Mouse (Mus musculus) liver, postnatal 0 days (tissue): ENCODE measurements at regions not wholly inside any gene's neighbourhood (a gene's known extent, or its start where the extent isn't known, plus 50 kb on each side); places are given as distances from the start of the nearest gene placed in this dataset.

Experiments
- ATAC-seq: fragments of 200-750 bp; cut with Nextera tagmentation; 2 replicates; pipeline ENCODE4 v1.8.0; 2017; ENCODE audit warnings: mild to moderate bottlenecking, moderate library complexity
- DNase-seq: peaks from one replicate; pipeline ENCODE4 v3.0.0-alpha.2; 2016
- H3K27ac ChIP-seq: fragments of 300-500 bp; sonication (generic); 2 replicates; pipeline ENCODE4 v1.5.1; 2014; ENCODE audit warnings: antibody characterized with exemption, moderate library complexity, mild to moderate bottlenecking, low read depth
- H3K27me3 ChIP-seq: fragments of 300-500 bp; sonication (generic); 2 replicates; pipeline ENCODE4 v1.6.1; 2014; ENCODE audit warnings: low read length, control low read depth, mixed read lengths; ENCODE audit not compliant: insufficient read depth
- H3K36me3 ChIP-seq: fragments of 300-500 bp; sonication (generic); replicated peaks from 2 replicates; pipeline ENCODE4 v1.6.1; 2014; ENCODE audit warnings: mild to moderate bottlenecking, control low read depth, low read length, moderate library complexity, mixed read lengths; ENCODE audit not compliant: insufficient read depth
- H3K4me1 ChIP-seq: fragments of 300-500 bp; sonication (generic); 2 replicates; pipeline ENCODE4 v1.6.1; 2014; ENCODE audit warnings: antibody characterized with exemption, mild to moderate bottlenecking, control low read depth; ENCODE audit not compliant: insufficient read depth
- H3K4me2 ChIP-seq: fragments of 300-500 bp; sonication (generic); 2 replicates; pipeline ENCODE4 v1.6.1; 2014; ENCODE audit warnings: low read depth, mild to moderate bottlenecking, low read length, moderate library complexity, mixed read lengths
- H3K4me3 ChIP-seq: fragments of 300-500 bp; sonication (generic); 2 replicates; pipeline ENCODE4 v1.5.1; 2014; ENCODE audit warnings: low read depth, low read length
- H3K9ac ChIP-seq: fragments of 300-500 bp; sonication (generic); replicated peaks from 2 replicates; pipeline ENCODE4 v1.6.1; 2014; ENCODE audit warnings: mild to moderate bottlenecking, moderate library complexity
- H3K9me3 ChIP-seq: fragments of 300-500 bp; sonication (generic); 2 replicates; pipeline ENCODE4 v1.6.1; 2016; ENCODE audit warnings: mild to moderate bottlenecking, control low read depth, low read length, mixed read lengths
- CTCF ChIP-seq: sonication (generic); IDR thresholded peaks from 2 replicates; pipeline ENCODE4 v1.5.1; 2016; ENCODE audit warnings: antibody characterized with exemption, low read depth
- EP300 ChIP-seq: IDR thresholded peaks from 2 replicates; pipeline ENCODE4 v1.6.1; 2016; ENCODE audit warnings: antibody characterized with exemption, low read depth, mild to moderate bottlenecking
- WGBS: fragments of 180-500 bp; shearing (Covaris S2); extraction: QIAGEN DNeasy Blood & Tissue Kit; methylation state at CpG from one replicate; pipeline ENCODE4 v1.1.7; 2014; ENCODE audit not compliant: insufficient replicate concordance; 5-methylcytosine and 5-hydroxymethylcytosine counted together

DNA sequence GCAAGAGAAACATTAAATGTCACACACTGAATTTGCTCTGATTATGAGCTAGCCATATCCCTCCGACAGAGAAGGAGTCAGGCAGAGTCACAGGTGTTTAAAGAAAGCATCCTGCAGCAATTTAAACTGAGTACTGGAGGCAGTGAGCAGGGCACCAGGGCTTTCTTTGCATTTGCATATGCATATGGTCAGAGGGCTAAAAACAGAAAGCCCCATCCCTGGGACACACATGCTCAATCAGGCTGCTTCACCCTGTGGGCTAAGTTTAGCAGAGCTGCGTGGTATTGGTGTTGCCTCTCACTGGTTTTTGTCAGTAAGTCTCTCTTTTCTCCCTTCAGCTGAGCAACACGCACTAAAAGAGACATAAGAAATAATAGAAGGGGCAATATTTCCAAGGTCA, 289.9 kb upstream of the Rps6ka3 start:
- H3K27me3 ChIP-seq = peaks cover 15% of the 10 kb centered on the region
- H3K4me2 ChIP-seq = no peak overlapping the region
- no peak overlapping the region for H3K9ac ChIP-seq
- 55% methylated on average over 3 of the region's 3 CpGs for WGBS
- H3K27ac ChIP-seq = no peak overlapping the region
- no peaks in the 10 kb centered on the region for H3K4me1 ChIP-seq
- H3K36me3 ChIP-seq = no peaks in the 10 kb centered on the region
- DNase-seq = no peak
- ATAC-seq = no peak
- H3K4me3 ChIP-seq = no peak overlapping the region
- TF ChIP-seq CTCF (no peak), EP300 (no peak)
- no peaks in the 10 kb centered on the region for H3K9me3 ChIP-seq

DNA sequence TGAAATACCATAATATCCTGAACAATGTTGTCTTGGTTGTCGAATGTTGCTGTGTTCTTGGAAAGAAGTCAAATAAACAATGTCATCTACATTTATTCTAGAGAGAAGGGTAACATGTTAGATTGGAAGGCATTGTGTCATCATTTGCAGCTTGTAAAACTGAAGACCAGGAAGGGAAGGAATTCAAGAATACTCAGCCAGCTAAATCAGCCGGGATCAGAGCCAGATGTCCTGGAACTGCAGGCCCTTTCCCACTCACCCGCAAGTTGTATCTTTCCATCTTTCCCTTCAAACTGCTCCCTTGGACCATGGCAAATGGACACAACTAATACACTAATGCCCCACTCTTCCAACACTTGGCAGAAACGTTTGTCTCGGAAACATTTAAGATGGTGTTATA, 288.7 kb upstream of the Rps6ka3 start:
- no peak for TF ChIP-seq EP300
- no peak for TF ChIP-seq CTCF
- no peak overlapping the region for H3K27ac ChIP-seq
- H3K9me3 ChIP-seq = no peaks in the 10 kb centered on the region
- H3K4me2 ChIP-seq = no peak overlapping the region
- no peaks in the 10 kb centered on the region for H3K36me3 ChIP-seq
- H3K9ac ChIP-seq = no peak overlapping the region
- H3K4me3 ChIP-seq = no peak overlapping the region
- 65% methylated on average over 5 of the region's 5 CpGs for WGBS
- DNase-seq = no peak
- no peak for ATAC-seq
- H3K27me3 ChIP-seq = peaks cover 15% of the 10 kb centered on the region
- no peaks in the 10 kb centered on the region for H3K4me1 ChIP-seq

DNA sequence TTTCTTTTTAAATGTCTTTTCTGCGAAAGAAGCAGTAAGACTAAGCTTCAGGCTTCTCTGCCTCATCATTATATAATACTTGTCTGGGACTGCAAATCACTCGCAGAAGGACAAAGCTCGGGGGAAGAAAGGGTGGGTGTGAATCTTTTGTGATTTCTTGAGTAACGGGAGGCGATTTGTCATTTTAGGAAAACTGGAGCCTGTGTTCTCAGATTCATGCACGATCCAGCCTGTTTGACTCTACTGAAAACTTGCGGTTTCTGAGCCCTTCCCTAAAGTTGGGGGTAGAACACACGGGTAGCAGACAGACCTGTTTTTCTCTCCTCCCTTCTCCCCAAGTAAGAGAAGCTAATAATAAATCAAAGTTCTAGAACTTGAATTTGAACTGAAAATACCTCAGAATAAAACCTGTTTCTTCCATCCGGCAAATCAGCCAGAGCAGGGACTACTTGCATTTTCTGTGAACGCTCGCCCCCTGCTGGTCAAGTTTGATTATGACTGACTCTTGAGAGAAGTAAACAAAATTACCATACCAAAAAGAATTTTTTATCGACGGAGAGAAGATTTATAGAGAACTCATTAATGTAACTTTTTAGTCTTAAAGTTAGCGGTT, 288.2 kb upstream of the Rps6ka3 start:
- H3K4me1 ChIP-seq = no peaks in the 10 kb centered on the region
- no peak overlapping the region for H3K9ac ChIP-seq
- no peaks in the 10 kb centered on the region for H3K36me3 ChIP-seq
- H3K4me3 ChIP-seq = no peak overlapping the region
- no peak for ATAC-seq
- no peak overlapping the region for H3K27ac ChIP-seq
- peak; percentile 65 for TF ChIP-seq CTCF
- TF ChIP-seq EP300 = no peak
- WGBS = 33% methylated on average over 14 of the region's 14 CpGs
- H3K27me3 ChIP-seq = peaks cover 15% of the 10 kb centered on the region
- no peak overlapping the region for H3K4me2 ChIP-seq
- DNase-seq = peak; percentile 58
- H3K9me3 ChIP-seq = no peaks in the 10 kb centered on the region

DNA sequence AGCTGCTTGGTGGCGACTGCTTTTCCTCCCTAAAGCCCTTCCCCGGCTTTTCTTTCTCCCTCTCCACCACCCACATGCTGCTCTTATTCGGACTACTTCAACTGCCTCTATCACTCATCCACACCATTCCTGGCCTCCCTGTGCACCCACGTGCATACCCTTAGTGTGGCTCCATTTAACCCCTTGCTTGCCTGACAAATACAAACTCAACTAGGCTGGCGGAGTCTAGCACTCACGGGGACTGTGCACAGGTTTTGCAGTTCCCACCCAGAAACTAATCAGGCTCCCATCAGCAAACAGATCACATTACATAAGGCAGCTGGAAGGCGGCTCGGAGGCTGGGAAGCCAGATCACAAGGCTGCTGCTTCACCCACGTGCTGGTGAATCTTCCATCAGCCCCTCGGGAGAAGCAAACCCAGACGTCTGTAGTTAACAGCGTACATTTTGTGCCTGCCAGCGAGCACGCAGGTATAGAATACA, 287.0 kb upstream of the Rps6ka3 start:
- H3K4me1 ChIP-seq = no peaks in the 10 kb centered on the region
- H3K36me3 ChIP-seq = no peaks in the 10 kb centered on the region
- 20% methylated on average over 14 of the region's 14 CpGs for WGBS
- ATAC-seq (no peak), DNase-seq (no peak)
- no peaks in the 10 kb centered on the region for H3K9me3 ChIP-seq
- H3K9ac ChIP-seq = no peak overlapping the region
- TF ChIP-seq EP300 (no peak), CTCF (no peak)
- H3K4me2 ChIP-seq = no peak overlapping the region
- H3K4me3 ChIP-seq = no peak overlapping the region
- H3K27me3 ChIP-seq = peaks cover 15% of the 10 kb centered on the region
- H3K27ac ChIP-seq = no peak overlapping the region

DNA sequence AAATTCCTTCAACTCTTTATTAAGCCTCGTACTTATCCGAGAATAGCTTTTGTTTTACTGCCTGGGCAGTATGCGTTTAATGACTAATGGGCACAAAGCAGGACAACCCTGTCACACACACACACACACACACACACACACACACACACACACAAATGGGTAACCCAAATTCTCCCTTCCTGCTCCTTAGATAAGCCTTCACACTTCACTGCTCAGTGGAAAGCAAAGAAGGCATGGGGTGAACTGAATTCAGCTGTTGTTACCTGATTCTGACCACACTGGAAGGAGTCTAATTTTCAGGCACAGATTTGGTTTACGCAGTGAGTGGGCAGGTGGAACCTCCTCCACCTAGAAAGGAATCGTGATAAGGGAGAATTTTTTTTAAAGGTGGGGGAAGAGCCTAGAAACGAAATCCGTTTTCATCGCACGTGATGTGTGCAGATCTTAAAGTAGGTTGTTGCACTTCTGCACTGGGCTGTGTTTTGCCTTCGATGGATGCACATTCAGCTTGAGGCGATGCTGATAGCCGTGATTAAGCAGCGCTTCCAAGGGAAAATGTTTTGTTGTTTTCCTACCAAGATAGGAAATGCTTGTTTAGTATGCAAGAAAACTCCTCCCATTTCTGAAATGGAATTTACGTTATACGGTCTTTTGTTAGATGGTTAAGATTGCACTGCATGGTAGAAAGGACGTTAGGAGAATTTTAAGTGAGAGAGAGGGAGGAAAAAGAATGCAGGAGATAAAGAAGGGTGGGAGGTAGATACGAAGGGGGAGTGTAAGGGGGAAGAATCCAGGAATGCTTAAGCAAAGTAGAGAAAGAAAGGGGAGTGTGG, 286.2 kb upstream of the Rps6ka3 start:
- Histone ChIP-seq H3K4me3 (no peak overlapping the region), H3K9me3 (no peaks in the 10 kb centered on the region), H3K4me1 (no peaks in the 10 kb centered on the region), H3K27me3 (peaks cover 15% of the 10 kb centered on the region), H3K36me3 (no peaks in the 10 kb centered on the region), H3K9ac (no peak overlapping the region), H3K27ac (no peak overlapping the region), H3K4me2 (no peak overlapping the region)
- DNase-seq (no peak), ATAC-seq (no peak)
- WGBS = 40% methylated on average over 17 of the region's 17 CpGs
- no peak for TF ChIP-seq CTCF
- TF ChIP-seq EP300 = no peak

DNA sequence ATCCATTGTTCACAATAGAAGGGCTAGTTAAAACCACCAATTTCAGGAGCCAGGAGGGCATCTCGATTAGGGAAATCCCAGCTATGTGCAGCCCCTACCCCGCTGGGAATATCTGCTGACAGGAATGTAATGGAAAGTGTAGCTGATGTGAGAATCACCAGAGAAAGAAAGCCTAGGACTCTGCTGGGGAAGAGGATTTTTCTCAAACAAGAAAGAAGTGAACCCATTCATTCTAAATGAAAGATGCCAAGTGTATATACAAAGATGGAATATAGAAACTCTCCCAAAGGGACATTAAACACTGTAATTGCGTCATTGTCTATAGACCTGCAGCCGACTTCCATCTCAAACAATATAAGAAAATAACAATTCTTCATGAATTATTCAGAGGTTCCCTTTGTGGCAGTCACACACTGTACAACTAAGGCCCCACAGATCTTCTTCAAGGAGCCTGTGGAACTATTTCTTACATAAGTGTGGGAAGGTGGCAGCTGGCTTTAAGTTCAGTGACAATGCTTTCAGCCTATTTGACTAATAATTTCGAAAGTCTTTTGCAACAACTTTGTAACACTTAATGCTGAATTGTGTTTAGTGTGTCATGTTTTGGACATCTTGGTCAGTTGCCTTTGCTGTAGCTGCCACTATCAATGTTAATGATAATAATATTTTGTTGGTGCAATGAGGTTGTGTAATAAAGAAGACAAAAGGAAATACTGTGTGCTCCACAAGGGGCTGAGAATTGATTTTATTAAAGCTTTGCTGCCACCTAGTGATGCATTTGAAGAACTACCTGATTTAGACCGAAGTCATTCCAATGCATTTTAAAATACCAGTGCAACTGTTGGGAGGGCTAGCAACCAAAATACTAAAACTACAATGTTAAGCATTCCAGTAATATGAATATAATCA, 285.4 kb upstream of the Rps6ka3 start:
- no peaks in the 10 kb centered on the region for H3K36me3 ChIP-seq
- no peak overlapping the region for H3K4me3 ChIP-seq
- WGBS = 40% methylated on average over 6 of the region's 6 CpGs
- ATAC-seq = no peak
- no peaks in the 10 kb centered on the region for H3K9me3 ChIP-seq
- H3K27ac ChIP-seq = no peak overlapping the region
- no peak for DNase-seq
- TF ChIP-seq CTCF (peak; percentile 59), EP300 (no peak)
- H3K27me3 ChIP-seq = peaks cover 15% of the 10 kb centered on the region
- no peaks in the 10 kb centered on the region for H3K4me1 ChIP-seq
- H3K4me2 ChIP-seq = no peak overlapping the region
- H3K9ac ChIP-seq = no peak overlapping the region
